Mouse (Mus musculus): ENCODE results near the gene Actl6a. TPM values are rescaled to one million over a fixed set of nuclear protein-coding genes. Genes with fewer than 3 reads are reported as not detected.
"Not testable (repeated sequence)": the region's sequence is repeated elsewhere in the genome, so short reads cannot be mapped to it uniquely, and the experiment has no call there.

Gene Actl6a
- polyA plus RNA-seq, 1 experiment from 2014 or later, result 63.9 TPM

- Histone ChIP-seq H3K4me2 (replicated peaks) (no peak overlapping the region), H3K4me3 (replicated peaks; ENCODE audit: low read length) (no peak overlapping the region), H3K36me3 (replicated peaks; ENCODE audit: control insufficient read depth, insufficient read depth) (no peaks in the 10 kb centered on the region), H3K9ac (no peak overlapping the region), H3K27ac (no peak overlapping the region), H3K9me3 (ENCODE audit: control insufficient read depth, low read length) (no peaks in the 10 kb centered on the region), H3K4me1 (replicated peaks; ENCODE audit: control insufficient read depth, insufficient read depth, low read length) (no peaks in the 10 kb centered on the region), H3K27me3 (ENCODE audit: control insufficient read depth, insufficient read depth, low read length) (no peaks in the 10 kb centered on the region)
- no peak for DNase-seq (ENCODE audit: low spot score)
- 63% methylated on average over 1 of the region's 1 CpGs for WGBS
- ATAC-seq (ENCODE audit: low FRiP score), result no peak
Observed at GRCm38 (mm10) chr3:32690901-32691300, 15.2 kb upstream of the Actl6a start.

- ATAC-seq (ENCODE audit: low FRiP score), result no peak
- no peak overlapping the region for H3K4me3 ChIP-seq (replicated peaks; ENCODE audit: low read length)
- DNase-seq (ENCODE audit: low spot score), result no peak
- H3K9me3 ChIP-seq (ENCODE audit: control insufficient read depth, low read length), result no peaks in the 10 kb centered on the region
- no peak overlapping the region for H3K27ac ChIP-seq
- no peaks in the 10 kb centered on the region for H3K4me1 ChIP-seq (replicated peaks; ENCODE audit: control insufficient read depth, insufficient read depth, low read length)
- WGBS, result 86% methylated on average over 5 of the region's 5 CpGs
- no peaks in the 10 kb centered on the region for H3K27me3 ChIP-seq (ENCODE audit: control insufficient read depth, insufficient read depth, low read length)
- H3K36me3 ChIP-seq (replicated peaks; ENCODE audit: control insufficient read depth, insufficient read depth), result no peaks in the 10 kb centered on the region
- H3K9ac ChIP-seq, result no peak overlapping the region
- H3K4me2 ChIP-seq (replicated peaks), result no peak overlapping the region
Observed at GRCm38 (mm10) chr3:32691841-32692240, 14.3 kb upstream of the Actl6a start.

DNA sequence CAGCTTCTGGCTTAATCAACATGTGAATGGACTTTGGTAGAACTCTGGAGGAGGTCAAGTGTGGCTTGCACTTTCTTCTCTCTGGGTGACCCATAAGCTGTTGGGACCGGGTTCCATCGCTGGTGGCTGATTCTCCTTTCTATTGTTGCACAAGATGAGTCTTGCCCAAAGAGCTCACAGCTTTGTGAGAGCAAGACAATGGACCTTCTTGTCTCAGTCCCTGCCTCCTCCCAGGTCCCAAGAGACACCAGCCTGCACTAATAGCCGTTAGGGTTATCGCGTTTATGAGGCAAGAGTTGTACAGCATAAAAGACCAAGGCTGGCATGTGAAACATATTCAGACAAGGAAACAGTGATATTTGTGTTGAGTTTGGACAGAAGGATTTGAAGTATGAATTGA, 11.9 kb upstream of the Actl6a start:
- no peak for DNase-seq (ENCODE audit: low spot score)
- 40% methylated on average over 5 of the region's 5 CpGs for WGBS
- H3K4me1 ChIP-seq (replicated peaks; ENCODE audit: control insufficient read depth, insufficient read depth, low read length), result no peaks in the 10 kb centered on the region

DNA sequence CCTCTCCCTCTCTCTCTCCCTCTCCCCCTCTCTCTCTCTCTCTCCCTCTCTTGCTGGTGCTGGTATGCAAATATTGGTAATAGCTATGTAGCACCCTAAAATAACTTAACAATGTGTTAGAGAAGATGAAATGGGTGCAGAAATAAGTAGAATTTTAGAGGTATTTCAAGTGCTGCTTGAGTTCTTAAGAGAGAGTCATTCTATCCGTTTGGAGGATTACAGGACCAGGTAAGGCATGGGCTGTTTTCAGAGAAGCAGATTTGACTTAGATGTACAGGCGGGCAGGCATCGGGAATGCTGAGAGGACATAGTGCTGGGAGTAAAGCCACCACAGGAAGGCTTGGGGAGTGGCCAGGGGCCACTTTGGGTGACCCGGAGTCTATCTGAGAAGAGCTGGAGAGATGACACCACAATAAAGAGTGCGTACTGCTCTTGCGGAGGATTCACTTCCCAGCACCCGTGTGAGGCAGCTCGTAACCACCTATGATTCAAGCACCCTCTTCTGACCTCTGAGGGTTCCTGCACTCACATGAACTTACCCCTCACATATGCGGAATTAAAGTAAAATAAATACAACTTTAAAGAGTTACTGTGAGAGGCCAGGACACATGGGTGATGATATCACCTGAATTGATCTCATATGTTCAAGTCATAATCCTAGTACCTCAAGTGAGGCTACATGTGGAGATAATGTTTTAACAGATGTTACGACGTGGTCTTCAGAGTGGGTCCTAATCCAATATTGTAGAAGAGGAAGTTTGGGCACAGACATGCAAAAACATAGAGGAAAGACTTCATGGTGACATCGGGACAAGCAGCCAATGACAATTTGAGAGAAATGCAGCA, 11.1 kb upstream of the Actl6a start:
- H3K9ac ChIP-seq, result no peak overlapping the region
- H3K4me1 ChIP-seq (replicated peaks; ENCODE audit: control insufficient read depth, insufficient read depth, low read length), result no peaks in the 10 kb centered on the region
- H3K4me2 ChIP-seq (replicated peaks), result no peak overlapping the region
- H3K4me3 ChIP-seq (replicated peaks; ENCODE audit: low read length), result no peak overlapping the region
- no peak for DNase-seq (ENCODE audit: low spot score)
- WGBS, result 84% methylated on average over 12 of the region's 12 CpGs
- H3K27ac ChIP-seq, result no peak overlapping the region
- no peaks in the 10 kb centered on the region for H3K27me3 ChIP-seq (ENCODE audit: control insufficient read depth, insufficient read depth, low read length)
- no peaks in the 10 kb centered on the region for H3K9me3 ChIP-seq (ENCODE audit: control insufficient read depth, low read length)
- no peaks in the 10 kb centered on the region for H3K36me3 ChIP-seq (replicated peaks; ENCODE audit: control insufficient read depth, insufficient read depth)
- no peak for ATAC-seq (ENCODE audit: low FRiP score)

More for the DNA sequence above, 11.9 kb upstream of the Actl6a start:
- Histone ChIP-seq H3K36me3 (replicated peaks; ENCODE audit: control insufficient read depth, insufficient read depth) (no peaks in the 10 kb centered on the region), H3K9me3 (ENCODE audit: control insufficient read depth, low read length) (no peaks in the 10 kb centered on the region), H3K27ac (no peak overlapping the region), H3K4me2 (replicated peaks) (no peak overlapping the region), H3K27me3 (ENCODE audit: control insufficient read depth, insufficient read depth, low read length) (no peaks in the 10 kb centered on the region), H3K9ac (no peak overlapping the region), H3K4me3 (replicated peaks; ENCODE audit: low read length) (no peak overlapping the region)
- no peak for ATAC-seq (ENCODE audit: low FRiP score)

GRCm38 (mm10) chr3:32695583-32695980, 10.5 kb upstream of the Actl6a start:
- Histone ChIP-seq H3K9me3 (ENCODE audit: control insufficient read depth, low read length) (no peaks in the 10 kb centered on the region), H3K9ac (no peak overlapping the region), H3K36me3 (replicated peaks; ENCODE audit: control insufficient read depth, insufficient read depth) (no peaks in the 10 kb centered on the region), H3K4me3 (replicated peaks; ENCODE audit: low read length) (no peak overlapping the region), H3K27me3 (ENCODE audit: control insufficient read depth, insufficient read depth, low read length) (no peaks in the 10 kb centered on the region), H3K27ac (no peak overlapping the region), H3K4me1 (replicated peaks; ENCODE audit: control insufficient read depth, insufficient read depth, low read length) (no peaks in the 10 kb centered on the region), H3K4me2 (replicated peaks) (no peak overlapping the region)
- ATAC-seq (ENCODE audit: low FRiP score), result no peak
- 91% methylated on average over 4 of the region's 4 CpGs for WGBS
- no peak for DNase-seq (ENCODE audit: low spot score)

GRCm38 (mm10) chr3:32698228-32698863, 7.8 kb upstream of the Actl6a start:
- Histone ChIP-seq H3K27me3 (ENCODE audit: control insufficient read depth, insufficient read depth, low read length) (no peaks in the 10 kb centered on the region), H3K9ac (no peak overlapping the region), H3K27ac (no peak overlapping the region), H3K4me1 (replicated peaks; ENCODE audit: control insufficient read depth, insufficient read depth, low read length) (no peaks in the 10 kb centered on the region), H3K4me2 (replicated peaks) (no peak overlapping the region), H3K4me3 (replicated peaks; ENCODE audit: low read length) (no peak overlapping the region), H3K36me3 (replicated peaks; ENCODE audit: control insufficient read depth, insufficient read depth) (no peaks in the 10 kb centered on the region), H3K9me3 (ENCODE audit: control insufficient read depth, low read length) (no peaks in the 10 kb centered on the region)
- peak; percentile 90 for ATAC-seq (ENCODE audit: low FRiP score)
- peak; percentile 92 for DNase-seq (ENCODE audit: low spot score)
- 38% methylated on average over 7 of the region's 7 CpGs for WGBS

- DNase-seq (ENCODE audit: low spot score); H3K4me1 ChIP-seq (replicated peaks; ENCODE audit: control insufficient read depth, insufficient read depth, low read length); H3K27me3 ChIP-seq (ENCODE audit: control insufficient read depth, insufficient read depth, low read length); H3K9me3 ChIP-seq (ENCODE audit: control insufficient read depth, low read length); ATAC-seq (ENCODE audit: low FRiP score); H3K4me3 ChIP-seq (replicated peaks; ENCODE audit: low read length); H3K4me2 ChIP-seq (replicated peaks); H3K27ac ChIP-seq; H3K9ac ChIP-seq; H3K36me3 ChIP-seq (replicated peaks; ENCODE audit: control insufficient read depth, insufficient read depth): not testable (repeated sequence)
- WGBS, result 92% methylated on average over 6 of the region's 6 CpGs
Observed at GRCm38 (mm10) chr3:32704021-32704420, 2.1 kb upstream of the Actl6a start.

DNA sequence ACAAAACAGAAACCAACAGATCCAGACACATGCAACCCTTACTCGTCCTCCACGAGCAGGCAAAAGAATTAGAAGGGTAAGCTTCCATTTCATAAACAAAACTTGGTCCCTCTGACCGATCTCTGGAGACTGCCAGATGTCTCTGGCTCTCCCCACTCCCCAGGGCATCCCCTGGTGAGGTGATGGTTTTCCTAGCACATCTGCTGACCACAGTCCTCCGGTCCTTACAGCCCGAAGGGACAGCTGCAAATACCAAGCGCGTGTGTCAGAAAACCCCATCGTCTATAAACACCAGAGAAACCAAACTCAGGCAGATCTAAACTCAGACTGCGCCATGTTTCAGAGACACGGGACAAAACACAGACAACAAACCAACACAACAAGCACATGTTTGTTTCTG, 1.5 kb upstream of the Actl6a start:
- not testable (repeated sequence) for H3K4me2 ChIP-seq (replicated peaks); H3K4me3 ChIP-seq (replicated peaks; ENCODE audit: low read length); H3K9ac ChIP-seq; H3K9me3 ChIP-seq (ENCODE audit: control insufficient read depth, low read length); H3K27me3 ChIP-seq (ENCODE audit: control insufficient read depth, insufficient read depth, low read length); H3K27ac ChIP-seq; H3K4me1 ChIP-seq (replicated peaks; ENCODE audit: control insufficient read depth, insufficient read depth, low read length); H3K36me3 ChIP-seq (replicated peaks; ENCODE audit: control insufficient read depth, insufficient read depth); ATAC-seq (ENCODE audit: low FRiP score); DNase-seq (ENCODE audit: low spot score)
- WGBS, result 89% methylated on average over 10 of the region's 10 CpGs

- WGBS, result 7% methylated on average over 4 of the region's 4 CpGs
- Histone ChIP-seq H3K9me3 (ENCODE audit: control insufficient read depth, low read length) (no peaks in the 10 kb centered on the region), H3K4me3 (replicated peaks; ENCODE audit: low read length) (peak overlapping the region; percentile 62), H3K27me3 (ENCODE audit: control insufficient read depth, insufficient read depth, low read length) (no peaks in the 10 kb centered on the region), H3K27ac (no peak overlapping the region), H3K4me1 (replicated peaks; ENCODE audit: control insufficient read depth, insufficient read depth, low read length) (peaks cover 15% of the 10 kb centered on the region; the same call in 1 of the 2 replicates), H3K9ac (peak overlapping the region; percentile 37; the same call in 1 of the 2 replicates), H3K36me3 (replicated peaks; ENCODE audit: control insufficient read depth, insufficient read depth) (peaks cover 14% of the 10 kb centered on the region), H3K4me2 (replicated peaks) (peak overlapping the region; percentile 52)
- no peak for ATAC-seq (ENCODE audit: low FRiP score)
- no peak for DNase-seq (ENCODE audit: low spot score)
Observed at GRCm38 (mm10) chr3:32708052-32708367, 1.9 kb downstream of the Actl6a start.

Data from hindbrain, embryonic 14.5 days (tissue).